Mouse (Mus musculus): ENCODE data around the gene Ccdc81. TPM values are rescaled to one million over a fixed set of nuclear protein-coding genes. Genes with fewer than 3 reads are reported as not detected.

The Ccdc81 gene
- polyA plus RNA-seq (2016; fragmentation: Nextera tagmentation; extraction: Ambion mirVana), result 0.10 and 0.31 TPM in 2 replicates

- peak; percentile 59 for DNase-seq (ENCODE audit: low spot score)
- no peaks in the 10 kb centered on the region for H3K27me3 ChIP-seq (replicated peaks; ENCODE audit: low read depth, poor library complexity, severe bottlenecking)
- H3K36me3 ChIP-seq (replicated peaks), result no peaks in the 10 kb centered on the region
- peak within 1 kb of the TSS; percentile 25; the same call in 1 of the 2 replicates for H3K4me3 ChIP-seq
- H3K27ac ChIP-seq (replicated peaks), result no peak within 1 kb of the TSS
- WGBS, result 35% methylated on average over 22 of the region's 22 CpGs
- H3K9me3 ChIP-seq, result no peaks in the 10 kb centered on the region
- peaks cover 18% of the 10 kb centered on the region for H3K4me1 ChIP-seq
Observed at GRCm38 (mm10) chr7:89903442-89904343, at the start of gene Ccdc81. Ccdc81 (minus strand) TSS chr7:89903629.

DNA sequence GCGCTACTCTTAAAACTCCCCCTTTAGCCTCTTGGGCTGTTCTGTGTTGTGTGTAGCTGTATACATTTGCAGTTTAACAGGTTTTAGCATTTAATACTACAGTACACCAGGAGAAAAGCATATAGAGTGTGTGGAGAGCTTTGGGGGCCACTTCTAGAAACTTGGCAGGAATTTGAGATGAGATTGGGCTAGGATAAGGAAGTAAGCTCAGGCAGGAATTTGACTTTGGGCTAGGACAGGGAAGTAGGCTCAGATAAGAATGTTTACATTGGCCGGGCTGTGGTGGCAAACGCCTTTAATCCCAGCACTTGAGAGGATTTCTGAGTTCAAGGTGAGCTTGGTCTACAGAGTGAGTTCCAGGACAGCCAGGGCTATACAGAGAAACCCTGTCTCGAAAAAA is 46.0 kb upstream of the Ccdc81 start:
- Histone ChIP-seq H3K36me3 (replicated peaks) (peaks cover 15% of the 10 kb centered on the region), H3K4me3 (no peak overlapping the region), H3K9me3 (no peaks in the 10 kb centered on the region), H3K27me3 (replicated peaks; ENCODE audit: low read depth, poor library complexity, severe bottlenecking) (no peaks in the 10 kb centered on the region), H3K27ac (replicated peaks) (no peak overlapping the region), H3K4me1 (no peaks in the 10 kb centered on the region)
- no peak for DNase-seq (ENCODE audit: low spot score)
- WGBS, result 83% methylated on average over 4 of the region's 4 CpGs

DNA sequence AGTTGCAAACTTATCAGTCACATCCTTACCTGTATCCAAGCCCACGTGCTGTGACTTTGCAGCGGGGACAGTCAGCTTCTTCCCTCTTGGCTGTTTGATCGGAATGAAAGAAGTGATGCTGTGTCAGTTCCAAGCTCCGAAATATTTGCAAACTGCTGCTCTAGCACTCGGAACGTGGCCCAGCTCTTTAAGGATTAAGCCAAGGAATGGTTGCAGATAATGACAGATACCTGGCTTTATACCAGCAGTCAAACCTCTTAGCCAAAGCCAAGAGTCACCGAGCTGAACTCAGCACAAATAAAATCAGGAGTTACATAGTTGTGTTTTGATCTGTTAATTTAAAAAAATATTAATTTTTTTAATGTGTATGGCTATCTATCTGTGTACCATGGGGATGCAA is 44.6 kb upstream of the Ccdc81 start:
- H3K4me3 ChIP-seq, result no peak overlapping the region
- DNase-seq (ENCODE audit: low spot score), result no peak
- 92% methylated on average over 7 of the region's 7 CpGs for WGBS
- H3K36me3 ChIP-seq (replicated peaks), result peaks cover 2% of the 10 kb centered on the region
- no peaks in the 10 kb centered on the region for H3K27me3 ChIP-seq (replicated peaks; ENCODE audit: low read depth, poor library complexity, severe bottlenecking)
- no peaks in the 10 kb centered on the region for H3K4me1 ChIP-seq
- H3K9me3 ChIP-seq, result no peaks in the 10 kb centered on the region
- no peak overlapping the region for H3K27ac ChIP-seq (replicated peaks)

DNA sequence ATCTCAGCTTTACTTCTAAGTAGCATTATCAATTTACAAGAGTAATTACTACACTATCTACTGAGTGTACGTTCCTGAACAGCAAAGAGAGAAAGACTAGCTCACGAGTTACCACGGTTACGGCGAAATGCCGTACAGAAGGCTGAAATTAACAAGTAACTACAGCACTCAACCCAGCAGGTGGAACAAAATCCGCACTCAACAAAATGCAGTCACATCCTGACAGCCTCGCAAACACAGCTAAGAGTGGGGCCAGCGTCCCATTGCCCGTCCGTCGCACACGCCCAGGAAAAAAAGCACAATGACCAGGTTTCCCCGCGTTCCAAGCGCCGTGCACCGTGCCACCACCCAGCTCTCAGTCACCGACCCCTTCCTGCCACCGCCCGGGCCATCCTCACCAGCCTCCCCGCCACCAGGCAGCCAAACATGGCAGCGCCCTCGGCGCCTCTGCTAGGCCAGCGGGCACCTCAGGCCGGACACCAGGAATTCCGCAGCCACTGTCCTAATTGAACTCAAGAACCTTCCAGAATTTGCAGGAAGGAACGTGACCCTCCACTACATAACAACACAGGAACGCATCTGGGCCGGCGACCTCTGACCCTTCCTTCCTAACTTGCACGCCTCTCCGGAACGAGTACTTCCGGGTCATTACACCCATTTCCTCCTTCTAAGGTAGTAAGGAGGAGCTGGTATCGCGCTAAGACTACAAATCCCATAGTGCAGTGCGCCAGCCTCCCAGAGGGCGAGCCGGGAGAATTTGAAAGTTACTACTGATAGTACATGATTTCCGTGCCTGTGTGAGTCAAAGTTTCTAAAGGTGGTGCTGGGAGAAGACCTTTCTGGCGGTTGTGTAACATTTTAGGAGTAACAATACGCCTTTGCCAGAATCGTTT is 37.4 kb upstream of the Ccdc81 start, which contains the start of gene Hikeshi:
Gene Hikeshi, minus strand, starts transcription at position 634 of the 893 bp plus-strand sequence.
- Histone ChIP-seq H3K36me3 (replicated peaks) (no peaks in the 10 kb centered on the region), H3K4me3 (peak within 1 kb of the TSS; percentile 88), H3K9me3 (no peaks in the 10 kb centered on the region), H3K27ac (replicated peaks) (peak within 1 kb of the TSS; percentile 92), H3K4me1 (peaks cover 14% of the 10 kb centered on the region), H3K27me3 (replicated peaks; ENCODE audit: low read depth, poor library complexity, severe bottlenecking) (no peaks in the 10 kb centered on the region)
- WGBS, result under 1% methylated on average over 45 of the region's 45 CpGs
- peak; percentile 92 for DNase-seq (ENCODE audit: low spot score)

DNA sequence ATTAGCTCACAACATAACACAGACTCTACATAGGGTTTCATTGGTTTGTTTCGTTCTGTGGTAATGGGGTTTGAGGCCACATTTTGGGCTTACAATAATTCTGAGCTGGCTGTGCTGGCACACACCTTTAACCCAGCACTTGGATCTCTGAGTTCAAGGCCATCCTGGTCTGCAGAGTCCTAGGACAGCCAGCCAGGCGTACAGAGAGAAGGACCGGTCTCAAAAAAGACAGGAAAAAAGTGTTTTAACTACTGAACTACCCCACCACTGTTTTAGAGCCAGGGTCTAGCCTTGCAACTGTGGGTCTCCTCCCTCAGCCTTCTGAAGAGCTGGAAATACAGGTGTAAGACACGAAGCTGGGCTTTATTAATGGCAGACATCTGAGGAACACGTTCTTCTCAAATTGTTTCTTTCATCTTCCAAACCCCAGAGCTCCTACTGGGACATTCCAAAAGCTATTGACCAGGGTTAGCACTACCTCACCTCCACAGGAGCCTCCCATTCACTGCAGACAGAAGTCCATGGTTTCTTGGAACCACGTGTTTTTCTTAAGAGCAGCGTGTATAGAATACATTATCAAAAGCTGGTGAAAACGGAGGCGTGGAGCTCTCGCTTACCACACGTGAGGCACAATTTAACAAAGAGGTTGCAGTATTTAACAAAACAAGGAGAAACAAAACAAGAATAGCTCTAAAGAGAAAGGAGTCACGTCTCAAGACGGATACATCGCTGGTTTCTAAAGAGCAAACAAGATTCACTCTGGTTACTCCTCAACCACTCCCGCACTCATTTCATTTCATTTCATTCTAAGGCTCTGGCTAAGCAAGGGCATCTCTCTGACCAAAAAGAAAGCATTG is 36.3 kb upstream of the Ccdc81 start:
- peak overlapping the region; percentile 92; the same call in 1 of the 2 replicates for H3K27ac ChIP-seq (replicated peaks)
- WGBS, result 59% methylated on average over 15 of the region's 15 CpGs
- no peaks in the 10 kb centered on the region for H3K9me3 ChIP-seq
- H3K27me3 ChIP-seq (replicated peaks; ENCODE audit: low read depth, poor library complexity, severe bottlenecking), result no peaks in the 10 kb centered on the region
- H3K4me3 ChIP-seq, result peak overlapping the region; percentile 88
- peaks cover 2% of the 10 kb centered on the region for H3K36me3 ChIP-seq (replicated peaks)
- peaks cover 14% of the 10 kb centered on the region for H3K4me1 ChIP-seq
- no peak for DNase-seq (ENCODE audit: low spot score)

- 97% methylated on average over 15 of the region's 15 CpGs for WGBS
- no peak for DNase-seq (ENCODE audit: low spot score)
- Histone ChIP-seq H3K36me3 (replicated peaks) (peaks cover 50% of the 10 kb centered on the region), H3K9me3 (no peaks in the 10 kb centered on the region), H3K27me3 (replicated peaks; ENCODE audit: low read depth, poor library complexity, severe bottlenecking) (no peaks in the 10 kb centered on the region), H3K4me1 (no peaks in the 10 kb centered on the region), H3K4me3 (no peak overlapping the region), H3K27ac (replicated peaks) (no peak overlapping the region)
Observed at GRCm38 (mm10) chr7:89923441-89924180, 20.2 kb upstream of the Ccdc81 start.

DNA sequence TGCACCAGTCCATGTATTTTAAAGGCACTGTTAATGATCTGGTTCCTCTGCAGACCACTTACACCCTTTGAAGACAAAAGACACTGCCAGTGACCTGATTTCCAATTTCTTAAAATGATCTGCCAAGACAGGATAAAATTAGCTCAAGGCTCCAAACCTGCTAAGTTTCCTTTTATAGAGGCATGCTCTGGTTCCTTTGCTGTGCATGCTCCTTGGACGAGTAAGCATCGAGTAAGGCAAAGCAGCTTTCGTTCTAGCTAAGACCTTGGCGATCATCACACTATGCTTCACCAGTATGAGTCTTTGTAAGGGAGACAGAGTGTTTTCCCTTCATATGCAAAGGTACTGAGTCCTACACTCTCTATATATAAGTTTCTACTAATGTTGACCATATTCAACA is 14.3 kb upstream of the Ccdc81 start:
- H3K9me3 ChIP-seq, result no peaks in the 10 kb centered on the region
- no peak overlapping the region for H3K27ac ChIP-seq (replicated peaks)
- DNase-seq (ENCODE audit: low spot score), result no peak
- H3K27me3 ChIP-seq (replicated peaks; ENCODE audit: low read depth, poor library complexity, severe bottlenecking), result no peaks in the 10 kb centered on the region
- no peak overlapping the region for H3K4me3 ChIP-seq
- WGBS, result 95% methylated on average over 4 of the region's 4 CpGs
- no peaks in the 10 kb centered on the region for H3K4me1 ChIP-seq
- peaks cover 46% of the 10 kb centered on the region for H3K36me3 ChIP-seq (replicated peaks)

DNA sequence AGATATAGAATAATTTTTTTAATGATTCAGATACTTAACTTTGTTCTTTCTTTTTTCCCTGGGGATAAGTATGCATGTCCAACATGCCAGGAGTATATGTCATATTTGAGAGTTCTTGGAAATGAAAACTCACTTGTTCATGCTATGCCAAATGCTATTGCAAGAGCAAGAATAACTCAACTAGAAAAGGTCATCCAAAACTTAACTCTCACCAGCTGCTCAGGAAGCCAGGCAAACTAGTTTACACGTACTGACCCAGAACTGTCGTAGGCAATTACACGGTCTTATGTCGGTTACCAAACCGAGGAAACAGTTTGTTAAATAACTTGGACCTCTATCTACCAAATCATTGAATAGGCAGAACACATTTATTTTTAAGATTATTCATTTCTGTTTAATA is 13.3 kb upstream of the Ccdc81 start:
- Histone ChIP-seq H3K36me3 (replicated peaks) (peaks cover 41% of the 10 kb centered on the region), H3K4me1 (no peaks in the 10 kb centered on the region), H3K9me3 (no peaks in the 10 kb centered on the region), H3K4me3 (no peak overlapping the region), H3K27ac (replicated peaks) (no peak overlapping the region), H3K27me3 (replicated peaks; ENCODE audit: low read depth, poor library complexity, severe bottlenecking) (no peaks in the 10 kb centered on the region)
- 87% methylated on average over 5 of the region's 5 CpGs for WGBS
- no peak for DNase-seq (ENCODE audit: low spot score)

- no peak for DNase-seq (ENCODE audit: low spot score)
- H3K4me3 ChIP-seq, result no peak overlapping the region
- H3K4me1 ChIP-seq, result peaks cover 6% of the 10 kb centered on the region; the same call in 1 of the 2 replicates
- H3K27ac ChIP-seq (replicated peaks), result no peak overlapping the region
- 93% methylated on average over 3 of the region's 3 CpGs for whole genome bisulfite sequencing
- peaks cover 25% of the 10 kb centered on the region for H3K36me3 ChIP-seq (replicated peaks)
- no peaks in the 10 kb centered on the region for H3K9me3 ChIP-seq
- H3K27me3 ChIP-seq (replicated peaks; ENCODE audit: low read depth, poor library complexity, severe bottlenecking), result no peaks in the 10 kb centered on the region
Observed at GRCm38 (mm10) chr7:89913432-89914158, 10.2 kb upstream of the Ccdc81 start.

DNA sequence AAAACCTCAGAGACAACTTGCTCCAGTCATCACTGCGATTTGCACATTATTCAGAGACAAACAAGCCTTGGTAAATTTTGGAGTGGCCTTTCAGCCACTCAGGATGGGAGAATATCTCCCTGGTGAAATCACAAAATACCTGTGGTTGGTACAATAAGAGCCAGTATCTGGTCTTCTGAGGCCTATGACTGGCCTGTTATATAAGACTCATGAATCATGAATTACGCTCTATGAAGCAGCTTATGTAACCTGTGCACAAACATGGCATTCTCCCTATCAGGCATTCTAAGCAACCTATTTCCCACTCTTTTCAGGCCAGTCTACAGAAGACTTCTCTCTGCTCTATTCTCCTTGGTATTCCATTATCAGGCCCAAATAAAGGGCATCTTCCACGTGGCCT is 8.9 kb upstream of the Ccdc81 start:
- H3K27ac ChIP-seq (replicated peaks), result no peak overlapping the region
- H3K4me3 ChIP-seq, result no peak overlapping the region
- no peaks in the 10 kb centered on the region for H3K9me3 ChIP-seq
- DNase-seq (ENCODE audit: low spot score), result no peak
- 88% methylated on average over 3 of the region's 3 CpGs for WGBS
- H3K4me1 ChIP-seq, result peaks cover 12% of the 10 kb centered on the region; the same call in 1 of the 2 replicates
- no peaks in the 10 kb centered on the region for H3K27me3 ChIP-seq (replicated peaks; ENCODE audit: low read depth, poor library complexity, severe bottlenecking)
- H3K36me3 ChIP-seq (replicated peaks), result peaks cover 17% of the 10 kb centered on the region

- H3K4me1 ChIP-seq, result peaks cover 12% of the 10 kb centered on the region; the same call in 1 of the 2 replicates
- WGBS, result 83% methylated on average over 4 of the region's 4 CpGs
- H3K9me3 ChIP-seq, result no peaks in the 10 kb centered on the region
- no peak overlapping the region for H3K4me3 ChIP-seq
- peaks cover 3% of the 10 kb centered on the region; the same call in 1 of the 2 replicates for H3K36me3 ChIP-seq (replicated peaks)
- no peaks in the 10 kb centered on the region for H3K27me3 ChIP-seq (replicated peaks; ENCODE audit: low read depth, poor library complexity, severe bottlenecking)
- H3K27ac ChIP-seq (replicated peaks), result no peak overlapping the region
- DNase-seq (ENCODE audit: low spot score), result no peak
Observed at GRCm38 (mm10) chr7:89909711-89910110, 6.3 kb upstream of the Ccdc81 start.

All from embryonic facial prominence, embryonic 10.5 days (tissue).